Mouse (Mus musculus) hindbrain, embryonic 15.5 days (tissue): Measurements from ENCODE around the gene Slpi. TPM values are rescaled to one million over a fixed set of nuclear protein-coding genes. Genes with fewer than 3 reads are reported as not detected.

Source experiments
- ATAC-seq: fragments of 200-750 bp; cut with Nextera tagmentation; 2 replicates; pipeline ENCODE4 v1.8.0; 2017; ENCODE audit warnings: low read depth, moderate number of reproducible peaks, moderate TSS enrichment; ENCODE audit not compliant: low FRiP score
- H3K27ac ChIP-seq: fragments of 300-500 bp; sonication (generic); replicated peaks from 2 replicates; pipeline ENCODE4 v1.5.1; 2015; ENCODE audit warnings: mild to moderate bottlenecking, inconsistent platforms
- H3K27me3 ChIP-seq: fragments of 300-500 bp; sonication (generic); 2 replicates; pipeline ENCODE4 v1.6.1; 2015; ENCODE audit warnings: control low read depth, inconsistent platforms
- H3K36me3 ChIP-seq: fragments of 300-500 bp; sonication (generic); 2 replicates; pipeline ENCODE4 v1.6.1; 2015; ENCODE audit warnings: control low read depth, inconsistent platforms
- H3K4me1 ChIP-seq: fragments of 300-500 bp; sonication (generic); replicated peaks from 2 replicates; pipeline ENCODE4 v1.6.1; 2015; ENCODE audit warnings: control low read depth, inconsistent platforms
- H3K4me2 ChIP-seq: fragments of 300-500 bp; sonication (generic); 2 replicates; pipeline ENCODE4 v1.6.1; 2015; ENCODE audit warnings: moderate library complexity, mild to moderate bottlenecking, inconsistent platforms
- H3K4me3 ChIP-seq: fragments of 300-500 bp; sonication (generic); 2 replicates; pipeline ENCODE4 v1.5.1; 2015; ENCODE audit warnings: mild to moderate bottlenecking, inconsistent platforms
- H3K9ac ChIP-seq: fragments of 300-500 bp; sonication (generic); 2 replicates; pipeline ENCODE4 v1.6.1; 2015; ENCODE audit warnings: inconsistent platforms
- H3K9me3 ChIP-seq: fragments of 300-500 bp; sonication (generic); 2 replicates; pipeline ENCODE4 v1.6.1; 2016; ENCODE audit warnings: control low read depth, inconsistent platforms
- WGBS: fragments of 180-500 bp; shearing (Covaris S2); methylation state at CpG from one replicate; pipeline ENCODE4 v1.1.7; 2015; 5-methylcytosine and 5-hydroxymethylcytosine counted together
- polyA plus RNA-seq: library from polyadenylated mRNA; unstranded; fragments of >200 nt; fragmentation: Nextera tagmentation; extraction: Ambion mirVana; gene quantifications from 2 replicates; pipeline ENCODE4 v1.2.1, GENCODE M21; 2015

Slpi gene
- polyA plus RNA-seq = 0.25 and 0.65 TPM in 2 replicates

- no peaks in the 10 kb centered on the region for H3K36me3 ChIP-seq
- peak within 1 kb of the TSS; percentile 69 for H3K27ac ChIP-seq
- peak within 1 kb of the TSS; percentile 45 for H3K9ac ChIP-seq
- peak within 1 kb of the TSS; percentile 58 for H3K4me3 ChIP-seq
- H3K4me1 ChIP-seq = peaks cover 25% of the 10 kb centered on the region
- ATAC-seq = peak; percentile 60
- H3K27me3 ChIP-seq = peaks cover 15% of the 10 kb centered on the region; the same call in 1 of the 2 replicates
- no peaks in the 10 kb centered on the region for H3K9me3 ChIP-seq
- peak within 1 kb of the TSS; percentile 76 for H3K4me2 ChIP-seq
- WGBS = under 1% methylated on average over 17 of the region's 17 CpGs
Observed at GRCm38 (mm10) chr2:164389020-164389419, at the start of gene Slpi. Gene Slpi (minus strand): TSS chr2:164389095.

DNA sequence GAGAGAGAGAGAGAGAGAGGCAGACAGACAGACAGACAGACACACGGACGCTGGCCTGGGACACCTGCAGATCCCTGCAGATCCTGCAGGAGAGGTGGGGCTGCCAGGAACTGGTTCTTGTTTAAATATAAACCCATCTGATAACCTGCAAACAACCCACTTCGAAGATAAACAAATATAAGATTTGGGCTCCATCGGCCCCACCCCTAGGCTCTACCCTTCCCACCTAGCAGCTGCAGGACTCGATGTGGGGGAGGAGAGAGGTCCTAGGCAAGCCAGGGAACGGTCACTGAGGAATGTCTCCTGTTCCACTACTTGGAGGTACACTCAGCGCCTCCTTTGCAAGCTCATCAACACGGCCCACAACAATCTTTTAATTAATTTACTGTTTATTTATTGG is 49.4 kb upstream of the Slpi start:
- no peaks in the 10 kb centered on the region for H3K36me3 ChIP-seq
- no peaks in the 10 kb centered on the region for H3K9me3 ChIP-seq
- no peak overlapping the region for H3K27ac ChIP-seq
- H3K4me1 ChIP-seq = peaks cover 13% of the 10 kb centered on the region
- no peak overlapping the region for H3K9ac ChIP-seq
- WGBS = 77% methylated on average over 8 of the region's 8 CpGs
- H3K27me3 ChIP-seq = peaks cover 11% of the 10 kb centered on the region
- H3K4me3 ChIP-seq = no peak overlapping the region
- H3K4me2 ChIP-seq = no peak overlapping the region
- ATAC-seq = no peak

DNA sequence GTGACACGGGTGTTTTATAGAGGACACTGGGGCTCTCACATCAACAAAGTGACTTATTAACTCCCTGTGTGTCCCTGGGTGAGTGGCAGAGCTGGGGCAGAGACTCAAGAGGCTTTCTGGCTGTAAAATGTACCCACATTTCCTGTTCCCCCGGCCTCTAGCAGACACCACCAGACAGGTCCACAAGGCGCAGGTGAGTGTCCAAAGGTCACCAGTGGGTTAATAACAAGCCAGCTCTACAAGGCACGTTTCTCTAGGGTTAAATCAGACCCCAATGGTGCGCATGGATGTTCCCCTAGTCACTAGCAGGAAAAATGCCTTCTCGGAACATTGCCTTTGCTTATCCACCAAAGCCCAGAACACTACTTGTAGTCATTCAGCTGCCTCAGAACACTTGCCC is 48.8 kb upstream of the Slpi start:
- H3K9ac ChIP-seq = no peak overlapping the region
- 79% methylated on average over 6 of the region's 6 CpGs for whole genome bisulfite sequencing
- H3K9me3 ChIP-seq = no peaks in the 10 kb centered on the region
- H3K36me3 ChIP-seq = no peaks in the 10 kb centered on the region
- H3K27me3 ChIP-seq = peaks cover 11% of the 10 kb centered on the region
- peaks cover 7% of the 10 kb centered on the region for H3K4me1 ChIP-seq
- no peak overlapping the region for H3K4me2 ChIP-seq
- no peak overlapping the region for H3K4me3 ChIP-seq
- ATAC-seq = no peak
- no peak overlapping the region for H3K27ac ChIP-seq

GRCm38 (mm10) chr2:164436961-164437360 is 48.1 kb upstream of the Slpi start:
- no peaks in the 10 kb centered on the region; the same call in 1 of the 2 replicates for H3K4me1 ChIP-seq
- no peak overlapping the region for H3K9ac ChIP-seq
- 73% methylated on average over 3 of the region's 3 CpGs for WGBS
- ATAC-seq = no peak
- H3K9me3 ChIP-seq = no peaks in the 10 kb centered on the region
- H3K36me3 ChIP-seq = no peaks in the 10 kb centered on the region
- H3K27me3 ChIP-seq = peaks cover 11% of the 10 kb centered on the region
- no peak overlapping the region for H3K4me3 ChIP-seq
- no peak overlapping the region for H3K27ac ChIP-seq
- H3K4me2 ChIP-seq = no peak overlapping the region

DNA sequence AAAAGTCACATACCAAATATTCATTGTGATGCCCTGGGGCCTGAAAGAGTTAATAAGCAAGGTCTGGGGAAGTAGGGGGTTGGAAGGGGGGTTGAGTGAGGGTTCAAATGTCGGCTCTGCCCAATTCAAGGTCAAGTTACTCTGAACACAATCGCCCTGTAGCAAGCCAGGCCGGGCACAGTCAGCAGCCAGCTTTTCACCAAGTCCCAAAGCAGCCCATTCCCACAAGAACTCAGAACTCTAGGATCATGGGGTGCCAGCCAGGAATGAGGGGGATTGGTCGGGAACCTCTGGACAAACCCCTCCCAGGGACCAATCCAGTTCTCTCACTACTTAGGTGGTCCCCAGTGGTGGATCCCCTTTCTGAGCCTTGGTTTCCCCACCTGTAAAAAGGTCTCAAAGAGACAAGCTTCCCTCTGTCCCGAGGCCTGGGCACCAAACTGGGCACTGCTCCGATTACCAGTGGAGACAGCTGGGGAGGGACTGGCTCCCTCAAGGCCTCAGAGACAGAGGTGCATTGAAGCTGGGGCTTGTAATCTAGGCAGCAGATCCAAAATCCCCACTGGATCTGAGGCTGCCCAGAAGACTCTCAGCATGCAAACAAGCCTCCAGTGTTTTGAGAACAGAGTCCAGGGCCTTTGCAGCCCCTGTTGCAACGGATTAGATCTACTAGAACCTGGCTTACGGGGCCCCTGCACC is 47.5 kb upstream of the Slpi start:
- H3K36me3 ChIP-seq = no peaks in the 10 kb centered on the region
- no peak overlapping the region for H3K27ac ChIP-seq
- H3K9me3 ChIP-seq = no peaks in the 10 kb centered on the region
- 27% methylated on average over 8 of the region's 8 CpGs for WGBS
- H3K4me1 ChIP-seq = no peaks in the 10 kb centered on the region
- H3K4me2 ChIP-seq = no peak overlapping the region
- H3K27me3 ChIP-seq = peaks cover 6% of the 10 kb centered on the region
- no peak for ATAC-seq
- no peak overlapping the region for H3K4me3 ChIP-seq
- H3K9ac ChIP-seq = no peak overlapping the region

GRCm38 (mm10) chr2:164435216-164436090 is 46.6 kb upstream of the Slpi start:
- ATAC-seq = no peak
- no peaks in the 10 kb centered on the region for H3K36me3 ChIP-seq
- no peaks in the 10 kb centered on the region for H3K9me3 ChIP-seq
- no peak overlapping the region for H3K9ac ChIP-seq
- no peaks in the 10 kb centered on the region for H3K4me1 ChIP-seq
- 58% methylated on average over 5 of the region's 5 CpGs for WGBS
- no peak overlapping the region for H3K4me2 ChIP-seq
- H3K27me3 ChIP-seq = no peaks in the 10 kb centered on the region
- no peak overlapping the region for H3K4me3 ChIP-seq
- H3K27ac ChIP-seq = no peak overlapping the region

DNA sequence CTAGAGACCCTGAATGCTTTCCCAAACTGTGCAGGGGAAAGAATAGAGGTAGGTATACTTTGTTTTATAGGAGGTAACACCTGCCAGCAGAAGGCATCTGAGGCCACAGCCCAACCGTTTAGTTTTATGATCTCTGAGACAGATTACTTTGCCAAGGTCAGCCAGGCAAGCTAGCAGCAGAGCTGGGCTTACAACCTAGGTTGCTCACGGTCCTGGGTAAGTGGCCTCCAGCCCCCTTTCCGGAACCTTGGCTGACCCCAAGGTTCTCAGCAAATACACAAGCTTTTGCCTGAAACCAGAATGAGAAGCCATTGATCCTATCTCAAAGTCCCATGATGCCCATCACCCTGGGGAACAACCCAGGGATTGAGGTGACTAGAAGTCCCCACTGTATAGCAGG is 45.8 kb upstream of the Slpi start:
- Histone ChIP-seq H3K4me3 (no peak overlapping the region), H3K4me2 (no peak overlapping the region), H3K27ac (no peak overlapping the region), H3K9ac (no peak overlapping the region), H3K4me1 (no peaks in the 10 kb centered on the region), H3K27me3 (no peaks in the 10 kb centered on the region), H3K9me3 (no peaks in the 10 kb centered on the region), H3K36me3 (no peaks in the 10 kb centered on the region)
- 86% methylated on average over 3 of the region's 3 CpGs for WGBS
- no peak for ATAC-seq

GRCm38 (mm10) chr2:164433278-164433895 is 44.5 kb upstream of the Slpi start:
- Histone ChIP-seq H3K4me2 (no peak overlapping the region), H3K27ac (no peak overlapping the region), H3K4me3 (no peak overlapping the region), H3K27me3 (no peaks in the 10 kb centered on the region), H3K4me1 (no peaks in the 10 kb centered on the region), H3K9me3 (no peaks in the 10 kb centered on the region), H3K36me3 (no peaks in the 10 kb centered on the region), H3K9ac (no peak overlapping the region)
- no peak for ATAC-seq
- 86% methylated on average over 9 of the region's 9 CpGs for WGBS

GRCm38 (mm10) chr2:164432541-164433191 is 43.8 kb upstream of the Slpi start:
- Histone ChIP-seq H3K36me3 (no peaks in the 10 kb centered on the region), H3K9me3 (no peaks in the 10 kb centered on the region), H3K27me3 (no peaks in the 10 kb centered on the region), H3K9ac (no peak overlapping the region), H3K27ac (no peak overlapping the region), H3K4me2 (no peak overlapping the region), H3K4me1 (no peaks in the 10 kb centered on the region), H3K4me3 (no peak overlapping the region)
- no peak for ATAC-seq
- WGBS = 32% methylated on average over 22 of the region's 22 CpGs

- 67% methylated on average over 9 of the region's 9 CpGs for WGBS
- Histone ChIP-seq H3K9me3 (no peaks in the 10 kb centered on the region), H3K4me3 (no peak overlapping the region), H3K9ac (no peak overlapping the region), H3K27ac (no peak overlapping the region), H3K36me3 (no peaks in the 10 kb centered on the region), H3K27me3 (no peaks in the 10 kb centered on the region), H3K4me2 (no peak overlapping the region), H3K4me1 (no peaks in the 10 kb centered on the region)
- no peak for ATAC-seq
Observed at GRCm38 (mm10) chr2:164431676-164432465, 43.0 kb upstream of the Slpi start.

DNA sequence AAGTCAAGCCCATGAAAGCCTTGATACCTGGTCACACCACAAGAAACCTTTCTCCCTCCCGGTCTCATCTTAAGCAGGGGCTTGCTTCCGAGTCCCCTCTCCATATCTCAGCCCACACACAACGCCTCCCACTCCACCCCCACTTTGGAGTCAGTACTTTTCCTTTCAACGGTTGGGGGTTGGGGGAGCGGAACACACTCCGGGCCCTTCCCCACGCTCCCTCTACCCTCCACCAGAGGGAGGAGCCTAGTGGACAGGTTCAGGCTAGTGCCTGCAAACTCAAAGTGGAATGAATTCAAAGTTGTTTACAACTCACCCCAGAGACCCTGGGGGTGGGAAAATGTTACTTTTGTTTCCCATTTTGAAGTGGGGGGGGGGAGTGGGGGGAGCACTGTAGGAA is 41.8 kb upstream of the Slpi start:
- H3K4me2 ChIP-seq = no peak overlapping the region
- H3K9ac ChIP-seq = no peak overlapping the region
- ATAC-seq = no peak
- no peaks in the 10 kb centered on the region for H3K4me1 ChIP-seq
- no peaks in the 10 kb centered on the region for H3K9me3 ChIP-seq
- no peaks in the 10 kb centered on the region for H3K36me3 ChIP-seq
- 14% methylated on average over 7 of the region's 7 CpGs for WGBS
- no peaks in the 10 kb centered on the region for H3K27me3 ChIP-seq
- no peak overlapping the region for H3K27ac ChIP-seq
- H3K4me3 ChIP-seq = no peak overlapping the region
